Mouse (Mus musculus): ENCODE data around the gene C1qtnf7.

Gene C1qtnf7

GRCm38 (mm10) chr5:43515401-43515976 lies at the start of gene C1qtnf7:
Gene C1qtnf7, plus strand, starts transcription at chr5:43515538.
- DNase-seq (ENCODE audit: low read depth, low spot score): no peak

GRCm38 (mm10) chr5:43466762-43467161 lies 48.6 kb upstream of the C1qtnf7 start:
- no peak for DNase-seq (ENCODE audit: low read depth, low spot score)

GRCm38 (mm10) chr5:43467214-43467613 lies 48.1 kb upstream of the C1qtnf7 start:
- no peak for DNase-seq (ENCODE audit: low read depth, low spot score)

- DNase-seq (ENCODE audit: low read depth, low spot score): no peak
Observed at GRCm38 (mm10) chr5:43468937-43469336, 46.4 kb upstream of the C1qtnf7 start.

- no peak for DNase-seq (ENCODE audit: low read depth, low spot score)
Observed at GRCm38 (mm10) chr5:43477953-43478352, 37.4 kb upstream of the C1qtnf7 start.

- DNase-seq (ENCODE audit: low read depth, low spot score): no peak
Observed at GRCm38 (mm10) chr5:43480046-43480445, 35.3 kb upstream of the C1qtnf7 start.

GRCm38 (mm10) chr5:43480786-43481185 lies 34.6 kb upstream of the C1qtnf7 start:
- no peak for DNase-seq (ENCODE audit: low read depth, low spot score)

GRCm38 (mm10) chr5:43481824-43482223 lies 33.5 kb upstream of the C1qtnf7 start:
- no peak for DNase-seq (ENCODE audit: low read depth, low spot score)

- no peak for DNase-seq (ENCODE audit: low read depth, low spot score)
Observed at GRCm38 (mm10) chr5:43501887-43502286, 13.5 kb upstream of the C1qtnf7 start.

GRCm38 (mm10) chr5:43504243-43504786 lies 11.0 kb upstream of the C1qtnf7 start:
- DNase-seq (ENCODE audit: low read depth, low spot score): no peak

- DNase-seq (ENCODE audit: low read depth, low spot score): no peak
Observed at GRCm38 (mm10) chr5:43508470-43508869, 6.9 kb upstream of the C1qtnf7 start.

- DNase-seq (ENCODE audit: low read depth, low spot score): no peak
Observed at GRCm38 (mm10) chr5:43508892-43509291, 6.4 kb upstream of the C1qtnf7 start.

GRCm38 (mm10) chr5:43511126-43511525 lies 4.2 kb upstream of the C1qtnf7 start:
- no peak for DNase-seq (ENCODE audit: low read depth, low spot score)

GRCm38 (mm10) chr5:43516491-43516890 lies 1.2 kb downstream of the C1qtnf7 start:
- DNase-seq (ENCODE audit: low read depth, low spot score): no peak

- DNase-seq (ENCODE audit: low read depth, low spot score): no peak
Observed at GRCm38 (mm10) chr5:43517313-43517712, 2.0 kb downstream of the C1qtnf7 start.

- no peak for DNase-seq (ENCODE audit: low read depth, low spot score)
Observed at GRCm38 (mm10) chr5:43519905-43520304, 4.6 kb downstream of the C1qtnf7 start.

- no peak for DNase-seq (ENCODE audit: low read depth, low spot score)
Observed at GRCm38 (mm10) chr5:43521369-43521768, 6.0 kb downstream of the C1qtnf7 start.

- DNase-seq (ENCODE audit: low read depth, low spot score): no peak
Observed at GRCm38 (mm10) chr5:43522866-43523265, 7.5 kb downstream of the C1qtnf7 start.

- no peak for DNase-seq (ENCODE audit: low read depth, low spot score)
Observed at GRCm38 (mm10) chr5:43526874-43527584, 11.7 kb downstream of the C1qtnf7 start.

GRCm38 (mm10) chr5:43530186-43530585 lies 14.8 kb downstream of the C1qtnf7 start:
- DNase-seq (ENCODE audit: low read depth, low spot score): no peak

GRCm38 (mm10) chr5:43530886-43531285 lies 15.5 kb downstream of the C1qtnf7 start:
- no peak for DNase-seq (ENCODE audit: low read depth, low spot score)

- DNase-seq (ENCODE audit: low read depth, low spot score): no peak
Observed at GRCm38 (mm10) chr5:43538322-43539167, 23.2 kb downstream of the C1qtnf7 start.
